Mouse (Mus musculus): Measurements from ENCODE around the gene Hoxa6.

DNA sequence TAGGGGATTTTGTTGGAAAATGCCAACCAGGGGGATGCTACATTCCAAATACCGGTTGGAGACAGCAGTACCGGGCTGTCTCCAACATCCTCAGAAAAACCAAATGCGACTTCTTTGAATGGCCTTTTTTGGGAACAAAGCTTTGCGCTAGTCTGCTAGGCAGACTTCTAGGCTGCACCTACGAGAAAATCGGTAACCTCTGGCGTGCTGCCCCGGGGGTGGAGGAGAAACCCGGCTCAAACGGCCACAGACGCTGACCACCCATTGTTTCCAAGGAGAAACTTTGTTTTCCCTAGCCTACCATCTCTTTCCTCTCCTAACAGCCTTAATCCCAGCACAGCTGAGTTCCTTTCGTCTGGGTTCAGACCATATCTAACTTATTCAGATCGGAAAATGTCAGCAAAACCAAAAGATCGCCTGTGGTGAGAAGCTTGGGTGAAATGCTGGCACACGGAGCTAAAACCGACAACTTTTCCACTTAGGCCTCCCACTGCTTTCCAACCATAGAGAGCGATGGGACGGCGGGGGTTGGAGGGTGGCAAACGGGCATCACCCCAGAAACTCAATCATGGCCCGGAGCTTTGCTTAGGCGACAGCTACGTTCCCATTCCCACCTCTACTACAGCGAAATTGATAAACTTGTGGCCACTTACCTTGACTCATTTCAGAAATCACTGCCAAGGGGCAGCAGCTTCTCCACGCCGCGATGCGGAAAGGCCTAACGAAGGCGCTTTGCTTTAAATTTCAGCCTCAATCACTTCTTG, 31.3 kb upstream of the Hoxa6 start:
- TF ChIP-seq CTCF (IDR thresholded peaks at IDR 0.05; ENCODE audit: insufficient read depth, low read length) (no peak), POLR2A (IDR thresholded peaks at IDR 0.05; ENCODE audit: borderline replicate concordance, extremely low read depth, low read depth, low read length) (no peak)

Measured in lung, adult 2 months (tissue).